Mouse (Mus musculus) frontal cortex, postnatal 25 days (tissue): Measurements from ENCODE around the gene Cops8.

ENCODE experiments used
- DNase-seq, 2 experiments: peaks; one replicate each; pipeline ENCODE4 v3.0.0; 2022; ENCODE audit warnings: low spot score in 2 of 2

Gene Cops8

GRCm38 (mm10) chr1:90650781-90651437 lies 48.1 kb downstream of the Cops8 start:
- peak; percentile 51 to 69 for DNase-seq

- DNase-seq, result no peak
Measured at GRCm38 (mm10) chr1:90651781-90652180, 49.0 kb downstream of the Cops8 start.

GRCm38 (mm10) chr1:90652553-90652952 lies 49.8 kb downstream of the Cops8 start:
- no peak for DNase-seq

- no peak for DNase-seq
Measured at GRCm38 (mm10) chr1:90656492-90657245, 53.9 kb downstream of the Cops8 start.

- no peak for DNase-seq
Measured at GRCm38 (mm10) chr1:90657292-90658050, 54.7 kb downstream of the Cops8 start.

- no peak for DNase-seq
Measured at GRCm38 (mm10) chr1:90658581-90658980, 55.8 kb downstream of the Cops8 start.

GRCm38 (mm10) chr1:90660150-90660549 lies 57.4 kb downstream of the Cops8 start:
- DNase-seq, result no peak

- no peak for DNase-seq
Measured at GRCm38 (mm10) chr1:90662491-90662890, 59.7 kb downstream of the Cops8 start.
